Mouse (Mus musculus) lung, postnatal 0 days (tissue): ENCODE results near the gene Pax3.

Source experiments
- CTCF ChIP-seq: IDR thresholded peaks from 2 replicates; pipeline ENCODE4 v1.5.1; 2016; ENCODE audit warnings: antibody characterized with exemption, mild to moderate bottlenecking
- EP300 ChIP-seq: IDR thresholded peaks from 2 replicates; pipeline ENCODE4 v1.6.1; 2016; ENCODE audit warnings: antibody characterized with exemption, mild to moderate bottlenecking, control low read depth

DNA sequence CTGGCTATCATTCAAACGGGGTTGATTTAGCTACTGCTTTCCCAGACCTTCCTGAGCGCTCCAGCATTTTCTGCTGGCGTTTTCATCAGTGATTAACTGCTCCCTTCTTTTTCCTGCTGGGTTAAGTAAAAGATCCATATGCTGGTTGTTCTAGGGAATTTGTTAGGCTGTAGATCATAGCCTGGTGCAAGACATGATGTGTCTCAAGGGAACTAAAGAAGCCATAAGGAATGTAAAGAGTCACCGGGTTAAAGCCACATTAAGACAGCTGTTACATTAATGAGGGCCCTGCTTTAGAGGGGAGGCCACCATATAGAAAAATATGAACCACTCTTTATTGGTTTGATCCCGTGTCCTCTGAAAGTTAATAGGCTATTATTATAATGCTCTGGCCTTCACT is 67.7 kb downstream of the Pax3 start:
- TF ChIP-seq EP300 (no peak), CTCF (no peak)
